Mouse (Mus musculus): ENCODE measurements around the gene Chchd6. TPM values are rescaled to one million over a fixed set of nuclear protein-coding genes. Genes with fewer than 3 reads are reported as not detected.

Chchd6 gene
- total RNA-seq (2023), result 2.3 TPM

GRCm38 (mm10) chr6:89595018-89595776 is at the start of gene Chchd6:
TSS of gene Chchd6 (minus strand) at chr6:89595652.

GRCm38 (mm10) chr6:89643798-89644270 is 48.4 kb upstream of the Chchd6 start, which contains the start of gene Txnrd3:
TSS of gene Txnrd3 (plus strand) at chr6:89643988.

GRCm38 (mm10) chr6:89362281-89363106 is 233.0 kb downstream of the Chchd6 start, which contains the start of gene Plxna1:
TSS of gene Plxna1 (minus strand) at chr6:89362620.

Other genes with a start within 250 kb of the Chchd6 start
- gene Plxna1, start 233.0 kb downstream of the Chchd6 start, total RNA-seq (2023), result 8.5 TPM
- gene Txnrd3, start 48.3 kb upstream of the Chchd6 start, total RNA-seq (2023), result 3.3 TPM
- gene Vmn1r40, start 111.9 kb upstream of the Chchd6 start, total RNA-seq (2023), result not detected
- not detected for gene Vmn1r41, start 145.1 kb upstream of the Chchd6 start, total RNA-seq (2023)